Mouse (Mus musculus) thymus, adult 2 months (tissue): ENCODE measurements at regions not wholly inside any gene's neighbourhood (a gene's known extent, or its start where the extent isn't known, plus 50 kb on each side); places are given as distances from the start of the nearest gene placed in this dataset.

ENCODE experiments used
- CTCF ChIP-seq: fragments of 200-500 bp; IDR thresholded peaks from 2 replicates; pipeline ENCODE4 v1.5.1; 2012; ENCODE audit warnings: mild to moderate bottlenecking, control low read depth, low read length, moderate library complexity, borderline replicate concordance; ENCODE audit not compliant: control insufficient read depth, poor library complexity, insufficient read depth; ENCODE audit errors: extremely low read depth
- POLR2A ChIP-seq: fragments of 200-500 bp; IDR thresholded peaks from 2 replicates; pipeline ENCODE4 v1.6.1; 2012; ENCODE audit warnings: mild to moderate bottlenecking, low read length, control low read depth, moderate library complexity; ENCODE audit not compliant: control insufficient read depth, poor library complexity, insufficient read depth; ENCODE audit errors: extremely low read depth

GRCm38 (mm10) chr1:63954876-63955513 is 167.1 kb downstream of the Klf7 start:
- no peak for TF ChIP-seq POLR2A
- no peak for TF ChIP-seq CTCF
